Mouse (Mus musculus) lung, postnatal 0 days (tissue): ENCODE measurements around the gene Slc34a1.

ENCODE experiments used
- CTCF ChIP-seq: IDR thresholded peaks from 2 replicates; pipeline ENCODE4 v1.5.1; 2016; ENCODE audit warnings: antibody characterized with exemption, mild to moderate bottlenecking
- EP300 ChIP-seq: IDR thresholded peaks from 2 replicates; pipeline ENCODE4 v1.6.1; 2016; ENCODE audit warnings: antibody characterized with exemption, mild to moderate bottlenecking, control low read depth

DNA sequence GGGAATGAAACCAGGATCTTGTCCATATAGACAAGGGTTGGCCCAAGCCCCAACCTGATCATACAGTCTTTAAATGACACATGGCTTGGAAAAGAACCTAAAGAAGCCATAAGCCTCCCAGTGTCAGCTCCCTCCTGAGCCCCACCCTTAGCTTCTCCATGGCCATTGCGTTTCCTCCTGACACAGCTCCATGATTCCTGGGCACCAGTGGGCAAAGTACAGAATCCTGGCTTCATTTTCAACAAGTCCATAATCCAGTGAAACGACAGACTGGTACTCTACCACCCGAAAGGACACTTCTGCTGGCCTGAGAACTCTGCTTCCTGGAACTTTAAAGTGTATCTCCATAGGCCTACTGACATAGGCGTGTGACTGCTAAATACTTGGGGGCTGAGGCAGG is 9.4 kb downstream of the Slc34a1 start:
- no peak for TF ChIP-seq CTCF
- no peak for TF ChIP-seq EP300
